Mouse (Mus musculus): ENCODE data around the gene Mrc1.
"Not testable (repeated sequence)": the region's sequence is repeated elsewhere in the genome, so short reads cannot be mapped to it uniquely, and the experiment has no call there.

Gene Mrc1

GRCm38 (mm10) chr2:14229149-14229548 lies at the start of gene Mrc1:
Mrc1 (plus strand) TSS chr2:14229392.
- no peak for DNase-seq (ENCODE audit: low spot score)

GRCm38 (mm10) chr2:14184375-14184774 lies 44.8 kb upstream of the Mrc1 start:
- no peak for DNase-seq (ENCODE audit: low spot score)

GRCm38 (mm10) chr2:14190684-14191083 lies 38.5 kb upstream of the Mrc1 start:
- DNase-seq (ENCODE audit: low spot score) = no peak

GRCm38 (mm10) chr2:14191601-14192000 lies 37.6 kb upstream of the Mrc1 start:
- DNase-seq (ENCODE audit: low spot score) = no peak

GRCm38 (mm10) chr2:14192046-14192445 lies 37.1 kb upstream of the Mrc1 start:
- no peak for DNase-seq (ENCODE audit: low spot score)

- not testable (repeated sequence) for DNase-seq (ENCODE audit: low spot score)
Measured at GRCm38 (mm10) chr2:14198325-14198903, 30.8 kb upstream of the Mrc1 start.

- DNase-seq (ENCODE audit: low spot score) = no peak
Measured at GRCm38 (mm10) chr2:14199621-14200020, 29.6 kb upstream of the Mrc1 start.

- DNase-seq (ENCODE audit: low spot score) = not testable (repeated sequence)
Measured at GRCm38 (mm10) chr2:14200879-14201445, 28.2 kb upstream of the Mrc1 start.

GRCm38 (mm10) chr2:14204308-14204707 lies 24.9 kb upstream of the Mrc1 start:
- no peak for DNase-seq (ENCODE audit: low spot score)

GRCm38 (mm10) chr2:14206798-14207197 lies 22.4 kb upstream of the Mrc1 start:
- no peak for DNase-seq (ENCODE audit: low spot score)

GRCm38 (mm10) chr2:14210731-14211130 lies 18.5 kb upstream of the Mrc1 start:
- DNase-seq (ENCODE audit: low spot score) = no peak

GRCm38 (mm10) chr2:14211606-14212005 lies 17.6 kb upstream of the Mrc1 start:
- DNase-seq (ENCODE audit: low spot score) = no peak

- no peak for DNase-seq (ENCODE audit: low spot score)
Measured at GRCm38 (mm10) chr2:14214764-14215163, 14.4 kb upstream of the Mrc1 start.

- no peak for DNase-seq (ENCODE audit: low spot score)
Measured at GRCm38 (mm10) chr2:14216653-14217052, 12.5 kb upstream of the Mrc1 start.

- no peak for DNase-seq (ENCODE audit: low spot score)
Measured at GRCm38 (mm10) chr2:14218126-14218525, 11.1 kb upstream of the Mrc1 start.

GRCm38 (mm10) chr2:14224387-14224786 lies 4.8 kb upstream of the Mrc1 start:
- no peak for DNase-seq (ENCODE audit: low spot score)

GRCm38 (mm10) chr2:14228495-14228894 lies 697 bp upstream of the Mrc1 start:
- DNase-seq (ENCODE audit: low spot score) = no peak

GRCm38 (mm10) chr2:14229979-14230378 lies 787 bp downstream of the Mrc1 start:
- no peak for DNase-seq (ENCODE audit: low spot score)

- no peak for DNase-seq (ENCODE audit: low spot score)
Measured at GRCm38 (mm10) chr2:14232897-14233296, 3.7 kb downstream of the Mrc1 start.

- DNase-seq (ENCODE audit: low spot score) = no peak
Measured at GRCm38 (mm10) chr2:14233983-14234382, 4.8 kb downstream of the Mrc1 start.

- no peak for DNase-seq (ENCODE audit: low spot score)
Measured at GRCm38 (mm10) chr2:14235319-14235718, 6.1 kb downstream of the Mrc1 start.

- DNase-seq (ENCODE audit: low spot score) = no peak
Measured at GRCm38 (mm10) chr2:14236920-14237319, 7.7 kb downstream of the Mrc1 start.

GRCm38 (mm10) chr2:14237723-14238122 lies 8.5 kb downstream of the Mrc1 start:
- DNase-seq (ENCODE audit: low spot score) = no peak

GRCm38 (mm10) chr2:14239151-14239550 lies 10.0 kb downstream of the Mrc1 start:
- DNase-seq (ENCODE audit: low spot score) = no peak
